Mouse (Mus musculus): ENCODE measurements around the gene Xpa.

GRCm38 (mm10) chr4:46171761-46172160, 24.4 kb downstream of the Xpa start:
- no peak for TF ChIP-seq CTCF (IDR thresholded peaks at IDR 0.05; ENCODE audit: low read depth, low read length)
- no peak for TF ChIP-seq GATA2 (IDR thresholded peaks at IDR 0.05; ENCODE audit: borderline replicate concordance, low read depth, low read length)
- TF ChIP-seq TAL1 (conservative IDR thresholded peaks at IDR 0.05; ENCODE audit: low read depth, low read length), result no peak

Data from G1E (cell line).